Mouse (Mus musculus): ENCODE data around the gene Chst3.

The Chst3 gene

DNA sequence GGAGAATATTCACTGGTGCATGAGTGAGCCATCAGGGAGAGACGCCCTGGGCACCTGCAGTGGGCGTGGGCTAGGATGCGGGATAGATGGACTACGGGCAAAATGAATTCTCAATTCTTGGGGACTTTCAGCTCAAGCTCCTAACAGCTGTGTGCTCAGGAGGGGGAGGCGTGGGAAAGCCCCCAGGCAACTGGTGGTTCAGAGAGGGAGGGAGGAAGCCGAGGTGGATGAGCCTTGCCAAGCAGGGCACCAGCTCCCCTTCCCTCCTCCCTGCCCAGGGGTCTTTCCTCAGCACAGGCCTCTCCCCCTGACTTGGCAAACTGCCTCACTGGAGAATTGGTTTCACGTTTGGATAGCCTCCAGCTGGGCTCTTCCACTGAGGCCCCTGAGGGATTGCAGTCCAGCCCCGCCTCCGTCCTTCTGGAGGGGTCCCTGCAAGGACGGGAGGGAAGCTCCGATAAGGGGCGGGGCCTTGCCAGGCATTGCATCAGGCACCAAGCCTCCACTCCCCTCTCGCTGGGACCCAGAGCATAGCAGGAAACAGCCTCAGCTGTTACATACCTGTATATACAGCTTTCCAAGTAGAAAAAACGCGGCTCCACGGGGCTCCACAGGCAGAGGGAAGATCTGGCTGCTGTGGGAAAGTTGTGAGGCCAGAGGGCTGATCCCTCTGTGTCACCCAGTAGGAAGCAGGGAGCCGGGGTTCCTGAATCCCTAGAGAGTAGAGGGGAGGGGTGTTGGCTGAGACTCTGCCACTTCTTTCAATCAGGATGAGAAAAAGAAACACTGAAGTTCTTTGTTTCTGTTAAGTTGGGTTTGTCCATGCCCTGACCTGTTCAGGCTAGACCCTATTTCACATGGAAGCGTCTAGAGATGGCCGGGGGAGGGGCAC, 25.3 kb downstream of the Chst3 start:
- POLR2A ChIA-PET, result interaction anchor here (0.5 to 2.7 kb wide), 74 partner anchors 8 to 739 kb away, joined by 3 to 42 read pairs (median 4); partner anchors contain the start of genes Chst3 (in 3 of the 4), Anapc16 (in 1 of the 4), Ascc1 (in 1 of the 4) and Ddit4 (in 1 of the 4)
- CTCF ChIA-PET, result interaction anchor here (0.6 to 2.8 kb wide), 29 partner anchors 9 to 406 kb away, joined by 3 to 16 read pairs (median 5); partner anchors contain the start of gene Chst3 (in 2 of the 4)

DNA sequence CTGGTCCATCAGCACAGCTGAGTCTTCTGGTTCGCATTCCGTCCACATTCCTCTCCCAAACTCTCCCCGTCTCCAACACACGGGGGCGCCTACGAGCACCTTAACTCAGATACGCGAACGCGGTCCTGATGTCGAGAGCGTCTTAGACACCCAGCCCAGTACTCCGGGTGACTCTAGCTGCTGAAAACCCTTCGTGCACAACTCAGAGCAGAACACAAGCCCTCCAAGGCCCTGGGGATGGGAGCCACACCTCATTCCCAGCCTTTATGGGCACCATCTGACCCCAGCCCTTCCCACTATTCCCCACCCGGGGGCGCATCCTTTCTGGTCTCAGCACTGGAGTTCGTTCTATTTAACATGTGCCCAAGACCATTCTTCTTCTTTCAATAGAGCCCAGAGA, 27.3 kb downstream of the Chst3 start:
- ChIA-PET POLR2A (interaction anchor here (0.7 to 1.8 kb wide), 26 partner anchors 10 to 55 kb away, joined by 3 to 9 read pairs (median 3); no protein-coding TSS in a partner anchor), CTCF (interaction anchor here (0.5 to 2.7 kb wide), 74 partner anchors 8 to 1359 kb away, joined by 3 to 32 read pairs (median 4); partner anchors contain the start of gene Chst3 (in 4 of the 4))

- ChIA-PET CTCF (interaction anchor here (0.6 to 2.7 kb wide), 10 partner anchors 17 to 295 kb away, joined by 3 to 15 read pairs (median 3); partner anchors contain the start of gene Chst3 (in 1 of the 4)), POLR2A (interaction anchor here (0.6 to 3.4 kb wide), 12 partner anchors 9 to 893 kb away, joined by 3 to 14 read pairs (median 4); partner anchors contain the start of gene Anapc16 (in 1 of the 4))
These were observed 29.4 kb downstream of the Chst3 start for GRCm38 (mm10) chr10:60189534-60190186.

DNA sequence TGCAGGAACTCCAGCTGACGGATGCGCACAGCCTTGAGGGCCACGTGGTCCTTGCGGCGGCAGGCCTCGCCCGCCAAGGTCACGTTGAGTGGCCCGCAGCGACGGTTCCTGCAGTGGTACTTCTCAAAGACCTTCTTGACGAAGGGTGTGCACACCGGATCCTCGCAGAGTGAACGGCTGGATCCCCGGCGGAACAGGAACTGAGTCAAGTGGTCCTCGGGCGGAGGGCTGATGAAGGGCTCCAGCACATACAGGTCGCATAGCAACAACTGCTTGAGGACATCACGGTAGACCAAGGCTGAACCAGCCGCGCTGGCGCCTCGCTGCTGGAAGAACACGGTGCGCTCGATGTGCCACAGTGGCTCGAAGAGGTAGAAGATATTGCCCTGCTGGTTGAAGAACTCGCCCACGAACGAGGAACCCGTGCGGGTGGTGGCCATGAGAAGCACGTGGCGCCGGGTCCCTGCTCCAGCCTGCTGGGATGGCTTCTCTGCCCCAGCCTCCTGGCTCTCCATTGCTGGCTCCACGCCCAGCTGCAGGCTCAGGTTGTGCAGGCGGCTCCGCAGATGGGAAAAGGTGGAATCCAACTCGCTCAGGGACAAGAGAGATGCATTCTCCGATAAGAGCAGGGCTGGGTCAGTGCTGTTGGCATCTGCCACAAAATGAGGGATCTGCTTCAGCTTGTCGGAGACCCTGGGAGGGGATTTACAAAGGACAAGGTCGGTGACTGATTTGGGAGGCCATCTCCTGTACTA, 32.7 kb downstream of the Chst3 start:
- CTCF ChIA-PET, result interaction anchor here (0.5 to 2.2 kb wide), 7 partner anchors 28 to 53 kb away, joined by 3 to 10 read pairs (median 4); no protein-coding TSS in a partner anchor
- POLR2A ChIA-PET, result interaction anchor here in 3 of 4 experiments (0.5 to 5.5 kb wide), 12 partner anchors 7 to 66 kb away, joined by 3 to 25 read pairs (median 4); no protein-coding TSS in a partner anchor

DNA sequence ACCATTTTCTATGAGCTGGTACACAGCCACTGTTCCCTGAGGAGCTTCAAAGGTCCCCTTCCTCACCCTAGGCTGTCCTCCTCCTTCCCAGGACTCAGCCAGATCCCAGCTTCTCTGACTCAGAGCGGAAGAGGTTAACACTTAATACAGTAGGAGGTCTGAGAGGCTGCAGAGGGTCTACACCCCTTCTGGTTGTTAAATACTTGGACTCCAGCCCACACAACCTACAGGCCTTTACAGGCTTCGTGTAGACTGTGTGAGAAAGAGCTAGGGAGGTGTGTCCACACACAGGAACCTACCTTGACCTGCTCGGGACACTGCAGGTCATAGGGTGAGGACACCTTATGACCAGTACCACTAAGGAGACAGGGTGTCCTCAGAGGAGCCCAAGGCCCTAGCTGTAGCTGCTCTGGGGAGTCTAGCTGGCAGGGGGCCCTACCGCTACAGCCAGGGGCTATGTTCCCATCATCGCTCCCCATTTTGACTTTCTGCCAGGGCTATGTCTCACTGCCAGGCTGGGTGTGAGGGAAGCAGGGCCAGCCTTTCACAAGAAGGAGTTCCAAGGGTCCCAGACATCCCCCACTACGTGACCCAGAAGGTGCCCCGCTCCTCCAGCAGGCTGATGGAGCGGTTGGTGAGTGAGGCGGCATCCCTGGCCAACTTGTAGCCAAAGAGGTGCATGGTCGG, 33.9 kb downstream of the Chst3 start:
- CTCF ChIA-PET, result interaction anchor here in 3 of 4 experiments (0.6 to 1.6 kb wide), 5 partner anchors 37 to 1526 kb away, joined by 4 to 7 read pairs (median 4); no protein-coding TSS in a partner anchor
- POLR2A ChIA-PET, result interaction anchor here (0.6 to 5.5 kb wide), 16 partner anchors 8 to 220 kb away, joined by 3 to 25 read pairs (median 4); no protein-coding TSS in a partner anchor

GRCm38 (mm10) chr10:60175306-60175705, 43.8 kb downstream of the Chst3 start:
- ChIA-PET POLR2A (interaction anchor here in 3 of 4 experiments (0.7 to 6.5 kb wide), 11 partner anchors 9 to 607 kb away, joined by 3 to 65 read pairs (median 3); no protein-coding TSS in a partner anchor), CTCF (interaction anchor here in 2 of 4 experiments (0.6 to 1.4 kb wide), 4 partner anchors 17 to 174 kb away, joined by 3 to 4 read pairs (median 3); no protein-coding TSS in a partner anchor)

DNA sequence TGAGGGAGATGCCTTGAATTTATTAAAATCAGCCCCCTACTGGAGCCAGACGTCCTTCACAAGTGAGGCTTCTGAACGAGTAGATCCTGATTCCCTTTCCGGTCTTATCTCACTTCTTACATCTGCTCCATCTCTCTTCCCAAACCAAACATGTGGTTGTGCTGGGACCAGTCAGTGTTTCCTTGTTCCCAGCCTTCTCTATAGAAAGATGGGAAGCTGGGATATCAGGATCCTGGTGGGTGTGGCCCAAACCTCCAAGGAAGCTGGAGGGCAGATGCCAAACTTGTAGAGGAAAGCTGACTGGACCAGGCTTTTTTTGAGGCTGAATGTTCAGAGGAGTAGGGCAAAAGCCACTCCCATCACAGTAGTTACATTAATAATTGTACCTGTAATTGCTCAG, 44.6 kb downstream of the Chst3 start:
- POLR2A ChIA-PET, result interaction anchor here in 3 of 4 experiments (0.6 to 6.5 kb wide), 13 partner anchors 8 to 1654 kb away, joined by 3 to 65 read pairs (median 3); partner anchors contain the start of gene Anapc16 (in 1 of the 3)
- CTCF ChIA-PET, result interaction anchor here in 1 of 4 experiments (0.5 to 1.4 kb wide), 4 partner anchors 18 to 650 kb away, joined by 3 to 4 read pairs (median 3); no protein-coding TSS in a partner anchor

- CTCF ChIA-PET, result interaction anchor here in 2 of 4 experiments (0.5 to 5.2 kb wide), 5 partner anchors 17 to 163 kb away, joined by 3 to 23 read pairs (median 3); no protein-coding TSS in a partner anchor
- POLR2A ChIA-PET, result interaction anchor here in 3 of 4 experiments (0.7 to 6.5 kb wide), 6 partner anchors 9 to 21 kb away, joined by 3 to 65 read pairs (median 12); no protein-coding TSS in a partner anchor
These were observed 46.0 kb downstream of the Chst3 start for GRCm38 (mm10) chr10:60173035-60173434.

DNA sequence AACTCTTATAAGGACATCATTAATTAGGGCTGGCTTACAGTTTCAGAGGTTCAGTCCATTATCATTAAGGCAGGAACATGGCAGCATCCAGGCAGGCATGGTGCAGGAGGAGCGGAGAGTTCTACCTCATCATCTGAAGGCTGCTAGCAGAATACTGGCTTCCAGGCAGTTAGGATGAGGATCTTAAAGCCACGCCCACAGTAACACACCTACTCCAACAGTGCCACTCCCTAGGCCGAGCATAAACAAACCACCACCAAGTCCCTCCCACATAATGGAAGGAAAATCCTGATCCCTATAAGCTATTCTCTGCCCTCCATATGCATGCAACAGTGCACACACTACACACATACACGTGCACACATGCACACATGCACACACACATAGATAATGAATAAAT, 46.8 kb downstream of the Chst3 start:
- ChIA-PET CTCF (interaction anchor here in 1 of 4 experiments (0.9 to 5.2 kb wide), 3 partner anchors 19 to 74 kb away, joined by 3 to 23 read pairs (median 3); no protein-coding TSS in a partner anchor), POLR2A (interaction anchor here in 2 of 4 experiments (0.9 to 6.5 kb wide), 8 partner anchors 8 to 71 kb away, joined by 3 to 65 read pairs (median 5); no protein-coding TSS in a partner anchor)

- CTCF ChIA-PET, result interaction anchor here in 1 of 4 experiments (1.0 to 5.2 kb wide), 2 partner anchors 20 to 75 kb away, joined by 3 to 23 read pairs; no protein-coding TSS in a partner anchor
- POLR2A ChIA-PET, result interaction anchor here in 3 of 4 experiments (1.0 to 6.5 kb wide), 24 partner anchors 8 to 264 kb away, joined by 3 to 65 read pairs (median 4); no protein-coding TSS in a partner anchor
These were observed 47.7 kb downstream of the Chst3 start for GRCm38 (mm10) chr10:60171368-60171767.

GRCm38 (mm10) chr10:60170326-60171089, 48.6 kb downstream of the Chst3 start:
- ChIA-PET CTCF (interaction anchor here in 2 of 4 experiments (0.6 to 5.2 kb wide), 5 partner anchors 21 to 88 kb away, joined by 3 to 23 read pairs (median 3); no protein-coding TSS in a partner anchor), POLR2A (interaction anchor here in 3 of 4 experiments (0.9 to 6.5 kb wide), 25 partner anchors 8 to 263 kb away, joined by 3 to 65 read pairs (median 5); no protein-coding TSS in a partner anchor)

- ChIA-PET POLR2A (interaction anchor here in 2 of 4 experiments (0.7 to 4.1 kb wide), 6 partner anchors 9 to 513 kb away, joined by 3 to 25 read pairs (median 5); no protein-coding TSS in a partner anchor), CTCF (interaction anchor here in 2 of 4 experiments (0.6 to 5.2 kb wide), 4 partner anchors 20 to 643 kb away, joined by 3 to 23 read pairs (median 6); no protein-coding TSS in a partner anchor)
These were observed 50.1 kb downstream of the Chst3 start for GRCm38 (mm10) chr10:60168960-60169359.

GRCm38 (mm10) chr10:60168306-60168705, 50.8 kb downstream of the Chst3 start:
- CTCF ChIA-PET, result no interaction called here
- POLR2A ChIA-PET, result interaction anchor here in 1 of 4 experiments (1.2 kb wide), 2 partner anchors 9 to 62 kb away, joined by 3 to 4 read pairs; no protein-coding TSS in a partner anchor

DNA sequence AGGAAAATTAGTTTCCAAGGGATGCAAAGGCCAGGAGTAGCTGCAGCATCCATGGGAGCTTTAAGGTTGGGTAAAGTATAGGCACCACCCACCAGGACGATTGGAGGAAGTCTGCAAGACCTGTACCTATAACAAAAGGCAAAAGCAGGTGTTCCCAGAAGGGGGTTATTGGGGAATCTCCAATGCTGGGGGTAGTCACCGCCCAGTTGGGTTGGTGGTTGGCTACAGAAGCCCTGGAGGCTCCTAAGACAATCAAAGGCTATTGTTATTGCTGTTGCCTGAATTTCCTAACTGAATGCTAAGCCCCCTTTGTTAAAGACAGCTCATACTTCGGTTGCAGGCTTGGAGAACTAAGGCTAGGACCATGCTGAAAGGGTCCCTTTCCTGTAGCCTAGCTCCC, 53.0 kb downstream of the Chst3 start:
- ChIA-PET CTCF (interaction anchor here in 3 of 4 experiments (0.5 to 1.8 kb wide), 7 partner anchors 26 to 558 kb away, joined by 3 to 10 read pairs (median 3); no protein-coding TSS in a partner anchor), POLR2A (interaction anchor here in 3 of 4 experiments (0.5 to 7.8 kb wide), 30 partner anchors 7 to 786 kb away, joined by 3 to 65 read pairs (median 4); partner anchors contain the start of genes Anapc16 (in 2 of the 3) and Ascc1 (in 2 of the 3))

- ChIA-PET POLR2A (interaction anchor here in 3 of 4 experiments (0.5 to 7.8 kb wide), 25 partner anchors 8 to 504 kb away, joined by 3 to 65 read pairs (median 4); partner anchors contain the start of genes Anapc16 (in 1 of the 3), Ascc1 (in 1 of the 3) and Ddit4 (in 1 of the 3)), CTCF (interaction anchor here (0.5 to 2.0 kb wide), 9 partner anchors 13 to 257 kb away, joined by 3 to 8 read pairs (median 3); no protein-coding TSS in a partner anchor)
These were observed 54.2 kb downstream of the Chst3 start for GRCm38 (mm10) chr10:60164869-60165268.
